Mouse (Mus musculus) frontal cortex, postnatal 25 days (tissue): Measurements from ENCODE around the gene Ifi204.
"Not testable (repeated sequence)": the region's sequence is repeated elsewhere in the genome, so short reads cannot be mapped to it uniquely, and the experiment has no call there.

ENCODE experiments used
- DNase-seq, 2 experiments: peaks; one replicate each; pipeline ENCODE4 v3.0.0; 2022; ENCODE audit warnings: low spot score in 2 of 2

The Ifi204 gene

DNA sequence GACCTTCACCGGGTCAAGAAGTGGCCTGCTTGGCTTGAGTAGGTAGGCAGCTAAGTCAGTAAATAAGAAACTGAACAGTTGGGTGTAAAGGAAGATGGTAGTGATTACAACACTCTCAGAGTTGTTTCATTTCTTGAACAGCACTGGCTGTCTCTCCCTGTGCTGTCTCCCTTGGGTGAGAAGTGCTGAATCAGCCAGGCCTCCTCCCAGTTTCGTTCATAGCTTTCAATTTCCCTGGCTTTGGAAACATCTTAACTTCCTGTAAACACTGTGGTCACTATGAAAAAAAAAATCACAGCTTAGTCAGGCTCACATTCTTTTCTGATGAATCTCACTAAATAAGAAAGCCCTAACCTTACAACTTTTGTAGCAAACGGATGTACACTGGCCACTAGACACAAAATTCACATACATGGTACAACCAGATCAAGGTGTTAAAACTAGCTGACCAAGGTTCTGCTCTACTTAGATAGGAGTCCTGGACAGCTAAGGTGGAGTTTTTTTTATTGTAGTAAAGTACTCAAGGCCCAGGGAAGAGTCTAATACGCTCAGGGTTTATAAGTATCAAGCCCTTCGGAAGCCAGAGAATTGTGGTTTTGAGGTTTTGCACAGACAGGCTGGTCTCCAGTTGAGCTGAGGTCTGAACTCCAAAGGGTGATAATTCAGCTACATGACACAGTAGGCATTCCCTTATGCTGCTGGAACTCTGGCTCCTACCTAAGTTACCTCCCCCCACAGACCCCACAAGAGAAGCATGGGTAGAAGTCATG lies at the start of gene Ifi204:
TSS of gene Ifi204 (minus strand) at position 96 of the 770 bp plus-strand sequence.
- DNase-seq = not testable (repeated sequence)

DNA sequence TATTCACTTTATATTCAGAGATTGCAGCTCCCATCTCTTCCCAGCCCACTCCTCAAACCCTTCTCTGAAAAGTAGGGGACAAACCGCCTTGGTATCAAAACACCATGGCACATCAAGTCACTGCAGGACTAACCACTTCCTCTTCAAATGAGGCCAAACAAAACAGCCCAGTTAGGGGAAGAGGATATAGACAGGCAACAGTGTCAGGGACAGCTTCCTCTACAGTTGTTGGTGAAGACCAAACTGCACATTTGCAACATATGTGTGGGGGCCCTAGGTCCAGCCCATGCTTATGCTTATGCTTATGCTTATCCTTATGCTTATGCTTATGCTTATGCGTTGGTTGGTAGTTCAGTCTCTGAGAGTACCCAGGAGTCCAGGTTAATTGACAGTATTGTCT lies 42.6 kb upstream of the Ifi204 start:
- not testable (repeated sequence) for DNase-seq

DNA sequence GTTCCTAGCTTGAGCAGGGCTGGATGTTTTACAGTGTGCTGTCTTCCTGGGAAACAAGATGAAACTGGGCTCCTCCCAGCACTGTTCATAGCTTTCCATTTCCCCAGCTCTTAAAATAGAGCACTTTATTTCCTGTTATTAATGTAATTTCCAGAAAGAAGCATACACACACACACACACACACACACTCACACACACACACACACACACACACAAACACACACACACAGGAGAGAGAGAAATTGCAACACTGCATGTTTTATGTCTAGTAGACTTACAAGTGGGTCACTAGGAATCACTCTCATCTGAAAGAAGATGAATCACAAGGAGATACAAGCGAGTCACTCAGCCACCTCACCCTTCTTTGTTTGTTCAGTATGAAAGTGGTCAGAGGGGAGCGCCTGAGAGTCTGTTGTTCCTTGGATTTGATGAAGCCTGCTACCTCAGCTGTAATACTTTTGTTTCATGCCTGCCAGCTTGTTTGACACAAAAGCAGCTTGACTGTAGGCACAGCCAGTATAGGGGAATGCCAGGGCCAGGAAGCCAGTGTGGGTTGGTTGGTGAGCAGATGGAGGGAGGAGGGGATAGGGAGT lies 36.0 kb upstream of the Ifi204 start:
- not testable (repeated sequence) for DNase-seq

DNA sequence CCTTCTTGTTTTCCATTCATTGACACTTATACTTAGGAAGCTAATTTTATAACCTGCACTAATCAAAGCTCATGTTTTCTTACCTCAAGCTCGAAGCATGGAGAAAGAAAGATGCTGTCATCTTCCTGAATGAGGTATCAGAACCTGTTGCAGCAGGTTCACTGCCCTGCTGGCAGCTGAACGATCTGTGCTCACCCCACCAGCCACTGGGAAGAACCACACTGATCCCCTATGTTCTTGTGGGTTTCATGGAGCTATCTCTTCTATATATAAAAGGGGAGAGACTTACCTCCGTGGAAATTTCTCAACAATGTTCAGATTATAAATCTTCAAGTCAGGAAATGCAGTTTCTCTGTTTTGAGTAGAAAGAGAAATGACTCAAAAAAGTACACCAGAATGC lies 35.5 kb upstream of the Ifi204 start:
- DNase-seq = not testable (repeated sequence)

DNA sequence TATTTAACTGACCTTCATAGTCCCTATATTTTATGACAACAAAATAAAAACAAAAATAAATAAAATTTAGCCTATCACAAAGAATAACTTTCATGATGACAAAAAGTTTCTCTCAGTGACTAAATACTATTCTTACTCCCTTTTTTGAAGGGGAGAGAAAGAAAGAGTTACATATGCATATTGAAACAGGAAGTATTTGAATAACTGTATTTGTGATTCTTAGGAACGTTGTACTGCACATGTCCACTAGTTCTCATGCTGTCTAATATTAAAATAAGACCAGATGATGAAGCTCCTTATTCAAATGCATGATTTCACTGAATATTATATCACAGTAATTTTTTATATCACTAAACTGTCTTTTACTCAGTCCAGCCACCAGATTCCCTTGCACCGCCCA lies 35.0 kb upstream of the Ifi204 start:
- DNase-seq = not testable (repeated sequence)

DNA sequence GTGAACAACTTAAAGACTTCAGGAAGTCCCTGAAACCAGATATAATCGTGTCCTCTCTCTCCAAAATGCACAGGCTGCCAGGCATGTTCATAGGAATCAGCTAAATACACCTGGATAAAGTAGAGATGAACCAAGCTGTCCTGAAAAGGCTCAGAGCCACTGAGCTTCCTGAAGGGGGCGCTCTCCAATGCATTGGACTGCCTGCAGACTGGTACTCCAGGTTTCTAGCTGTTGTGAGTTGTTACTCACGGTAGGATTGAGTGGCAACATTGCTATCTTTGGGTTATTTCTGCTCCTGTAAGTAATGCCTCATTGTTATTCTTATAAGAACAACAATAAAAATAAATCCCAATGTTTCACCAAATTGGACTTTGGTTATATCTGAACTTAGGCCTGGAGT lies 6.7 kb upstream of the Ifi204 start:
- not testable (repeated sequence) for DNase-seq

DNA sequence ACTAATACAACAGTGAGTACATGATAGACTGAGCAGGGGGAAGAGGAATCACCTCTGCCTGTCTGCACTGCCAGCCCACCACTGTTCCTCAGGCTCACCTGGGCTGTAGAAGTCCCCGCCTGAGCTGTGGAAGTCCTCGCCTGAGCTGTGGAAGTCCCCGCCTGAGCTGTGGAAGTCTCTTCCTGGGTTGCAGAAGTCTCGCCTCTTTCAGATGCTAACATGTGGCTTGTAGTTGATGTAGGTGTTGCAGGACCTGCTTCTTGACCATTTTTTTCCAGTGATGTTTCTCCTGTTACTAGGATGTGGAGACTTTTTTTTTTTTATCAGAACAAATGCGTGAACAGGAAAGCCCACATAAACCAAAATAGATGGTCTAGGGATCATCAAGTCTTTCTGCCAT lies 6.7 kb downstream of the Ifi204 start:
- not testable (repeated sequence) for DNase-seq

DNA sequence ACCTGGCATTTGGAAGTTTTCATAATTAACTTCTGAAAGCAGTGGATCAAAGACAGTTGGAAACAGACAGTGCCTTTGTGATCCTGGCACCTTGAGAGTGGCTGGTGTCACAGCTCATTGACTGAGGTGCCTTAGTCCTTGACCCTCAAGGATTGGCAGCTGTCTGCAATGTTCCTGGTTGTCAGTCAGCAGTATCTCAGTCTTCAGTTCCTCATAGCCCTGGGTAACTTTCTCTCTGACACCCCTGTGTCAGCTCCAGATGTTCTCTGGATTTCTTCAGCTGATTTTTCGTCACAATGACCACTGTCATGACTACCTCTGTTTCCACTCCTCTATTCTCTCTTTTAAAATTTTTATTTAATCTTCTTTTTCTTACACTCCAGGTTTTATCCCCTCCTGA lies 24.5 kb downstream of the Ifi204 start:
- no peak for DNase-seq

DNA sequence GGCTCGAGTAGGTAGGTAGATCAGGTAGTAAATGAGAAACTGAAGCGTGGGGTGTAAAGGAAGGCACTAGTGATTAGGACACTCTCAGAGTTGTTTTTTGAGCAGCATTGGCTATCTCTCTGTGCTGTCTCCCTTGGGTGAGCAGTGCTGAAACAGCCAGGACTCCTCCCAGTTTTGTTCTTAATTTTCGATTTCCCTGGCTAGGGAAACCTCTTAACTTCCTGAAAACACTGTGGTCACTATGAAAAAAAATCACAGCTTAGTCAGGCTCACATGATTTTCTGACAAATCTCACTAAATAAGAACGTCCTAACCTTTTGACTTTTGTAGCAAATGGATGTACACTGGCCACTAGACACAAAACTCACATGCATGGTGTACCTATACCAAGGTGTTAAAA lies 25.1 kb downstream of the Ifi204 start, which contains the start of gene Ifi207:
TSS of gene Ifi207 (minus strand) at position 92 of the 400 bp plus-strand sequence.
- no peak for DNase-seq

DNA sequence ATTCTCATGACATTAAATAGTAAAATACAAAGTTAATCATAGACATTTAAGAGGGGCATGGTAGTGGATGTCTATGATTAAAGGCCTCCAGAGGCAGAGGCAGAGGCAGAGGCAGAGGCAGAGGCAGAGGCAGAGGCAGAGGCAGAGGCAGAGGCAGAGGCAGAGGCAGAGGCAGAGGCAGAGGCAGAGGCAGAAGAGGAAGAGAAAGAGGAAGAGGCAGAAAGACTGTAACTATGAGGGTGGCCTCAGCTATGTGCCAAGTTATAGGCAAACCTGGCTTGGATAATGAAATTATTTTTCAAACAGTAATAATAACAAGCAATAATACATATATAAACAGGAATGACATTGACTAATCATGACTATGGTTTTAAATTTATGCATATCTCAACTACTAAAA lies 26.2 kb downstream of the Ifi204 start:
- no peak for DNase-seq

DNA sequence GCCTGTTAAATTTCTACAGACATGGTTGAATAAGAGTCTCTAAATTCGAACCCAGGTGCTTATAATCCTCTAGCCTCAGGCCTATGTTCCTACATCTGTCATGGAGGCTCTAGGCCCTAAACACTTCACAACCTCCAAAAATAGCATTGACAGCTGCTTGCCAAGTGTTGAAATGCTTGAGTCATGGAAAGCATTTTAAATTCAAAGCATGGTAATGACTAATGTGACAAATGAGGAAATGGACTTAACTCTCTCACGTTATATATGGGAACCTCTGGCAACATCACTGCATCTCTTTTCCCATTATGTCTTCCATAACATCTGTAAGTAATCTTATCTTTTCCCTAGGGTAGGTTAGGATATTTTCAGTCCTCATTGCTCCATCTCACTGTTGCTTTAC lies 29.8 kb downstream of the Ifi204 start:
- no peak for DNase-seq

DNA sequence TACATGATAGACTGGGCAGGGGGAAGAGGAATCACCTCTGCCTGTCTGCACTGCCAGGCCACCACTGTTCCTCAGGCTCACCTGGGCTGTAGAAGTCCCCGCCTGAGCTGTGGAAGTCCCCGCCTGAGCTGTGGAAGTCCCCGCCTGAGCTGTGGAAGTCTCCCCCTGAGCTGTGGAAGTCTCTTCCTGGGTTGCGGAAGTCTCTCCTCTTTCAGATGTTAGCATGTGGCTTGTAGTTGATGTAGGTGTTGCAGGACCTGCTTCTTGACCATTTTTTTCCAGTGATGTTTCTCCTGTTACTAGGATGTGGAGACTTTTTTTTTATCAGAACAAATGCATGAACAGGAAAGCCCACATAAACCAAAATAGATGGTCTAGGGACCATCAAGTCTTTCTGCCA lies 31.7 kb downstream of the Ifi204 start:
- DNase-seq = not testable (repeated sequence)

DNA sequence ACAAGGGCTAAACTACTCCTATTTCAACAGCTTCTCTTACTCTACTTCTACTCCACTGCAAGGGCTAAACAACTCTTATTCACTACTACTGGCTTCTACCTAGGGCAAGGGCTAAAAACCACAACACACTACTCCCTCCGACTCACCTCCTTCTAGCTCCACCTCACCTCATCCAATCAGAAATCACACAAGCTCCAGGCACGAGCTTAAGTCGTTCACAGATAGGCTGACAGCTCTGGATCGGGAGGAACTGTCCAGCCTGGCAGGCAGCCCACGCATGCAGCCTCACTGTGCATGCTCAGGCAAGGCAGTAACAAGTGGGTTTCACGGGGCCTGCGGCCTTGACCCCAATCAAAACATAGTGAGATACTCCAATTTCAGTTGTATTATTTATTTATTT lies 33.5 kb downstream of the Ifi204 start:
- DNase-seq = no peak
